ENCODE assay signal across 8 mouse cellular contexts in the genomic region with DNA sequence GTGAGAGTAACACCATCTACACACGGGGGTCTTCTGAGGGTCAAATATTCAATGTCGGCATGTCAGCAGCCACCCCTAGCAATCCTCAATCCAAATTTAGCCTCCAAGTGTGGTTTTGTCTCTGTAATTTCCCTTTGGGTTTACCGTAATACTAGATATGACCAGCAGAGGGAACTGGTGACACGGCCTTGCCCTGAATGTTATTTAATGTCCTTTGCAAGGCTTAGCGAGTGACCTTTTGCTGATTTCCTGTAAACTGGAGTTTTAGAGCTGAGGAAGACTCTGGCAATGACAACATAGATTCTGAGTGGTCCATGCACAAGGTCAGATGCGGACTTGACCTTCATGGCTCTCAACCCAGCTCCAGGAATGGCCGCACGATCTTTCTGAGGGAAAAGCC. TPM values are rescaled to one million over a fixed set of nuclear protein-coding genes. Genes with fewer than 3 reads are reported as not detected.
DNase-seq lines count a peak whose midpoint lies in the region; ATAC-seq and TF ChIP-seq lines count a peak whose summit lies in the region.
"Had no signal": no experiment of that assay in that cellular context is flagged by ENCODE, and none has a peak within 500 bp of the region (broad histone marks: within the 10 kb centered on the region; RNA-seq: fewer than 3 reads in every experiment).

No protein-coding gene starts in this region.

- no peak overlapping the region for H3K4me2 ChIP-seq in midbrain, embryonic 16.5 days (ENCODE audit: low read length)
- H3K4me2 ChIP-seq in heart, postnatal 0 days (ENCODE audit: low read depth, low read length): no peak overlapping the region
- no peak overlapping the region for H3K4me2 ChIP-seq in liver, postnatal 0 days (ENCODE audit: low read depth, low read length)
- H3K4me2 ChIP-seq in stomach, postnatal 0 days (replicated peaks; ENCODE audit: low read depth): no peak overlapping the region
- H3K4me2 ChIP-seq: hindbrain, embryonic 15.5 days had no signal

- H3K4me3 ChIP-seq in midbrain, embryonic 10.5 days: no peak overlapping the region
- no peak overlapping the region for H3K4me3 ChIP-seq in midbrain, embryonic 16.5 days (ENCODE audit: low read depth, low read length)
- H3K4me3 ChIP-seq in heart, postnatal 0 days (ENCODE audit: low read depth, low read length): no peak overlapping the region
- no peak overlapping the region for H3K4me3 ChIP-seq in liver, postnatal 0 days (ENCODE audit: low read depth, low read length)
- H3K4me3 ChIP-seq in stomach, postnatal 0 days (ENCODE audit: low read depth, low read length): no peak overlapping the region
- H3K4me3 ChIP-seq: hindbrain, embryonic 15.5 days had no signal

- H3K36me3 ChIP-seq in midbrain, embryonic 10.5 days: no peaks in the 10 kb centered on the region
- H3K36me3 ChIP-seq in midbrain, embryonic 16.5 days (ENCODE audit: control insufficient read depth, insufficient read depth, low read length): no peaks in the 10 kb centered on the region
- H3K36me3 ChIP-seq in heart, postnatal 0 days (replicated peaks; ENCODE audit: control insufficient read depth, insufficient read depth, low read length): no peaks in the 10 kb centered on the region
- H3K36me3 ChIP-seq in liver, postnatal 0 days (replicated peaks; ENCODE audit: insufficient read depth, low read length): no peaks in the 10 kb centered on the region
- H3K36me3 ChIP-seq in stomach, postnatal 0 days (ENCODE audit: control insufficient read depth, insufficient read depth, low read length): no peaks in the 10 kb centered on the region
- H3K36me3 ChIP-seq: hindbrain, embryonic 15.5 days had no signal

- no peak for TF ChIP-seq EP300 in heart, postnatal 0 days (IDR thresholded peaks at IDR 0.05; ENCODE audit: low read depth)
- no peak for TF ChIP-seq EP300 in liver, postnatal 0 days (IDR thresholded peaks at IDR 0.05; ENCODE audit: low read depth)
- no peak for TF ChIP-seq EP300 in stomach, postnatal 0 days (optimal IDR thresholded peaks at IDR 0.05)

- 50% methylated on average over 8 of the region's 8 CpGs for WGBS in midbrain, embryonic 10.5 days
- 43% methylated on average over 8 of the region's 8 CpGs for WGBS in midbrain, embryonic 16.5 days
- 30% methylated on average over 8 of the region's 8 CpGs for WGBS in heart, postnatal 0 days
- 28% methylated on average over 8 of the region's 8 CpGs for WGBS in liver, postnatal 0 days (ENCODE audit: insufficient replicate concordance)
- 33% methylated on average over 8 of the region's 8 CpGs for WGBS in stomach, postnatal 0 days

- no peaks in the 10 kb centered on the region for H3K9me3 ChIP-seq in midbrain, embryonic 10.5 days (replicated peaks)
- H3K9me3 ChIP-seq in midbrain, embryonic 16.5 days (replicated peaks; ENCODE audit: control insufficient read depth, low read length, poor library complexity, severe bottlenecking): no peaks in the 10 kb centered on the region
- H3K9me3 ChIP-seq in heart, postnatal 0 days (replicated peaks; ENCODE audit: control insufficient read depth, low read length): no peaks in the 10 kb centered on the region
- H3K9me3 ChIP-seq in liver, postnatal 0 days (ENCODE audit: low read length): no peaks in the 10 kb centered on the region
- no peaks in the 10 kb centered on the region for H3K9me3 ChIP-seq in stomach, postnatal 0 days (ENCODE audit: control insufficient read depth, low read length)
- H3K9me3 ChIP-seq: hindbrain, embryonic 15.5 days had no signal

- no peak overlapping the region for H3K27ac ChIP-seq in midbrain, embryonic 10.5 days (replicated peaks)
- H3K27ac ChIP-seq in midbrain, embryonic 16.5 days (ENCODE audit: low read length): no peak overlapping the region
- H3K27ac ChIP-seq in heart, postnatal 0 days (ENCODE audit: low read depth): no peak overlapping the region
- H3K27ac ChIP-seq in liver, postnatal 0 days (ENCODE audit: low read depth): no peak overlapping the region
- no peak overlapping the region for H3K27ac ChIP-seq in stomach, postnatal 0 days (replicated peaks)
- H3K27ac ChIP-seq: hindbrain, embryonic 15.5 days had no signal

- H3K9ac ChIP-seq in midbrain, embryonic 16.5 days (ENCODE audit: low read depth, low read length): no peak overlapping the region
- H3K9ac ChIP-seq in heart, postnatal 0 days (replicated peaks; ENCODE audit: low read depth, low read length): no peak overlapping the region
- H3K9ac ChIP-seq in liver, postnatal 0 days (replicated peaks): no peak overlapping the region
- no peak overlapping the region for H3K9ac ChIP-seq in stomach, postnatal 0 days (ENCODE audit: low read length)
- H3K9ac ChIP-seq: hindbrain, embryonic 15.5 days had no signal

- H3K4me1 ChIP-seq in midbrain, embryonic 10.5 days: no peaks in the 10 kb centered on the region
- H3K4me1 ChIP-seq in midbrain, embryonic 16.5 days (ENCODE audit: control insufficient read depth, insufficient read depth, low read length): no peaks in the 10 kb centered on the region
- no peaks in the 10 kb centered on the region for H3K4me1 ChIP-seq in heart, postnatal 0 days (ENCODE audit: control insufficient read depth, insufficient read depth)
- peaks cover 19% of the 10 kb centered on the region for H3K4me1 ChIP-seq in liver, postnatal 0 days (ENCODE audit: insufficient read depth)
- H3K4me1 ChIP-seq in stomach, postnatal 0 days (replicated peaks; ENCODE audit: control insufficient read depth, insufficient read depth): no peaks in the 10 kb centered on the region
- H3K4me1 ChIP-seq: hindbrain, embryonic 15.5 days had no signal

- DNase-seq in midbrain, embryonic 10.5 days (ENCODE audit: low spot score): peak; percentile 21
- DNase-seq in Muller cell, postnatal 12 days (ENCODE audit: inconsistent ontology term): peak; percentile 11
- DNase-seq in cerebellum, adult 9-10 months: peak; percentile 41
- DNase-seq in heart, postnatal 0 days (ENCODE audit: low spot score): peak; percentile 60
- peak; percentile 30 for DNase-seq in liver, postnatal 0 days
- DNase-seq in stomach, postnatal 0 days (ENCODE audit: low spot score): peak; percentile 39

- TF ChIP-seq CTCF in heart, postnatal 0 days (IDR thresholded peaks at IDR 0.05; ENCODE audit: low read depth): peak; percentile 92
- peak; percentile 95 for TF ChIP-seq CTCF in liver, postnatal 0 days (IDR thresholded peaks at IDR 0.05; ENCODE audit: low read depth)
- peak; percentile 93 for TF ChIP-seq CTCF in stomach, postnatal 0 days (IDR thresholded peaks at IDR 0.05; ENCODE audit: low read depth)

- no peaks in the 10 kb centered on the region for H3K27me3 ChIP-seq in midbrain, embryonic 10.5 days (ENCODE audit: low read depth, poor library complexity, severe bottlenecking)
- H3K27me3 ChIP-seq in midbrain, embryonic 16.5 days (ENCODE audit: control insufficient read depth, insufficient read depth, low read depth, low read length): no peaks in the 10 kb centered on the region
- H3K27me3 ChIP-seq in heart, postnatal 0 days (ENCODE audit: control insufficient read depth, insufficient read depth, low read length): no peaks in the 10 kb centered on the region
- no peaks in the 10 kb centered on the region for H3K27me3 ChIP-seq in liver, postnatal 0 days (ENCODE audit: insufficient read depth, low read length)
- no peaks in the 10 kb centered on the region for H3K27me3 ChIP-seq in stomach, postnatal 0 days (ENCODE audit: control insufficient read depth, insufficient read depth, low read length)
- H3K27me3 ChIP-seq: hindbrain, embryonic 15.5 days had no signal

- ATAC-seq in midbrain, embryonic 16.5 days: no peak
- peak; percentile 44; the same call in 1 of the 2 replicates for ATAC-seq in heart, postnatal 0 days (ENCODE audit: insufficient read depth, low read depth)
- ATAC-seq in liver, postnatal 0 days: peak; percentile 49
- ATAC-seq in stomach, postnatal 0 days (ENCODE audit: low FRiP score, low TSS enrichment): 0 out of 2 replicates have a peak, but pooled peaks have one; percentile 26

RNA-seq across cellular contexts. Expression of a gene that starts 44.7 kb away (rescaled TPM):
- 0.10 and 0.21 TPM in 2 replicates for polyA plus RNA-seq in midbrain, embryonic 10.5 days (2016; fragmentation: Nextera tagmentation; extraction: Ambion mirVana)
- polyA plus RNA-seq in midbrain, embryonic 16.5 days (2015; fragmentation: Nextera tagmentation; extraction: Ambion mirVana): 0.12 and 0.20 TPM in 2 replicates
- total RNA-seq in heart, postnatal 0 days (2014; rRNA removed; ENCODE audit: low replicate concordance): 2.9 and 4.4 TPM in 2 replicates
- 1.0 and 1.1 TPM in 2 replicates for polyA plus RNA-seq in heart, postnatal 0 days (2015; fragmentation: Nextera tagmentation; extraction: Ambion mirVana)
- 0.51 and 0.69 TPM in 2 replicates for polyA plus RNA-seq in liver, postnatal 0 days (2015; fragmentation: Nextera tagmentation; extraction: Ambion mirVana)
- polyA plus RNA-seq in stomach, postnatal 0 days (2015; fragmentation: Nextera tagmentation; extraction: Ambion mirVana): 0.23 and 0.27 TPM in 2 replicates
